Mouse (Mus musculus): ENCODE measurements around the gene Olfr872.
"Not testable (repeated sequence)": the region's sequence is repeated elsewhere in the genome, so short reads cannot be mapped to it uniquely, and the experiment has no call there.

The Olfr872 gene

GRCm38 (mm10) chr9:20236819-20237218 is at the start of gene Olfr872:
Olfr872 (plus strand) TSS chr9:20237119.
- no peak for DNase-seq (ENCODE audit: extremely low spot score, low spot score)

- no peak for DNase-seq (ENCODE audit: extremely low spot score, low spot score)
Observed at GRCm38 (mm10) chr9:20202131-20202530, 34.8 kb upstream of the Olfr872 start.

DNA sequence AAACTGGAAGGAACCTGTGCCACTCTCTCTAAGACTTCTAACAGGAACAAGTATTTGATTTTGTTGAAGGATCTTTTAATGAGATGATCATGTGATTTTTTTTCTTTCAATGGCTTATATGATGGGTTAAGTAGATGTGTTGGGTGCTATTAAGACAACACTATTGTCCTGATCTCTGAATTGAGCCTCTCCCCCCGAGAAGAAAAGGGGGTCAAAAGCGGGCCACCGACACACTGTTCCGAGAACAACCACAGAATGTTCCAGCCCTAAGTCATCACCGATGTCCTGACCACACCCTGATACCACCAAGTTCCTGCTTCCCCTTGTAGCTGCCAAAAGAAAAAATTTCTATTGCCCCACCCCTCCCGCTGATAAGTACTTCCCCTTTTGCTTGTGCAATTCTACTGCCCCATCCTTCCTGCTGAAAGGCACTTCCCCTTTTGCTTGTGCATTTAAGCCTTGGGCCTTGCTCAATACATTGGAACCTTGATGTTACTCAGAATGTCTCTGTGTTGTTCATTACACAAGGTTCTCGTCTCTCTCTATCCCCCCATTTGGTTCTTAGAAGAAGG is 33.4 kb upstream of the Olfr872 start:
- not testable (repeated sequence) for DNase-seq (ENCODE audit: extremely low spot score, low spot score)

GRCm38 (mm10) chr9:20210812-20211211 is 26.1 kb upstream of the Olfr872 start:
- DNase-seq (ENCODE audit: extremely low spot score, low spot score), result no peak

DNA sequence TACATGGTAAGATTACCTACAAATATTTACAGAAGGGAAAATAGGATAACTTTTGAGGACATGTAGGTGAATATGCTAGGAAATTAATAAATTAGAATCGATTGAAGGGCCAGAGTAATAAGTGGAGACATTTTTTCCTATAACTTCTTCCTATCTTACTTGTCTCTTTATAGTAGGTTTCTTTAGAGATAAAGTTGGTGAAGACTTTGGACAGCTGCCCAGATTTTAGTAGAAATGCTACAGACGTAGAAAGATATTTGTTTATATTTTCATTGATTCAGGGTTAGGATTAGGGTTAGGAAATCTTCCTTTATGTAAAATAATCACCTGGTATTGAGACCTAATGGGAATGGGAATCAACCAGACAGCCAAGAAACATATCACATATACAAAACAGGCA is 25.4 kb upstream of the Olfr872 start:
- no peak for DNase-seq (ENCODE audit: extremely low spot score, low spot score)

DNA sequence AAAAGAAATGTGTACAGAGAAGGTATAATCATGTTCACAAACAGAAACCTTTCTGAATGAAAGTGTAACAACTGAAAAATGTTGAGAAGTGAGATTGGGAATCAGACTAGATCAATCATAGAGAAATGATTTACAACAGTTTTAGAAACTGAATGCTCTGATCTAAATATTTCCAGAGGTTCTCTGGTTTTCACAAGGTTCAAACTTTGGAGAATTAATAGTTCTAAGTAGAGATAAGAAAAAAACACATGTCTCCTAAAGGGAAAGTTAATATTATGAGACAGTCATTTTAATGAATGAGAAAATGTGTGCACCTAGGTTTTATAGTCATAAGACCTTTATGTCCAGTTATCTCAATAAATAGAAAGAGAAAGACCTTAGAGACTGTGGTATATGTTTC is 25.0 kb upstream of the Olfr872 start, which contains the start of gene Olfr871:
TSS of gene Olfr871 (plus strand) at position 301 of the 400 bp plus-strand sequence.
- DNase-seq (ENCODE audit: extremely low spot score, low spot score), result no peak

GRCm38 (mm10) chr9:20237378-20237777 is 459 bp downstream of the Olfr872 start:
- no peak for DNase-seq (ENCODE audit: extremely low spot score, low spot score)

GRCm38 (mm10) chr9:20282051-20282450 is 45.1 kb downstream of the Olfr872 start, which contains the start of gene Olfr39:
Olfr39 (plus strand) TSS chr9:20282351.
- no peak for DNase-seq (ENCODE audit: extremely low spot score, low spot score)

DNA sequence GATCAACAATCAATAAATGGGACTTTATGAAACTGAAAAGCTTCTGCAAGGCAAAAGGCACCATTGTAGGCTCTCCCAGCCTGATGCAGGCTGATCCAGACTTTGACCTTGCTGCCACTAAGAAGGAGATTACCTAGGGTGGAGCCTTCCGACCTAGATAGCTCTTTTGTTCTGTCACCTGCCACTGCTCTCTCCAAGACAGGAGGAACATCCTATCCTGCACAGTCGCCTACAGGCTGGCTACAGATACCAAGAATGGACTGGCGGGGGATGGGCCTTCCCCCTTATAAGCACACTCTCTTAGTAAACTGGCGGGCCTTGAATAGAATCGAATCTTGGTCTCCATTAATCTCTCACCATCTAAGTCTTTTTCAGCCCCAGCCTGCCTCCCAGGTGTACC is 58.6 kb downstream of the Olfr872 start:
- not testable (repeated sequence) for DNase-seq (ENCODE audit: extremely low spot score, low spot score)

GRCm38 (mm10) chr9:20298232-20298631 is 61.3 kb downstream of the Olfr872 start, which contains the start of gene Olfr873:
Olfr873 (plus strand) TSS chr9:20298532.
- no peak for DNase-seq (ENCODE audit: extremely low spot score, low spot score)

Data from neural tube, embryonic 10.5 days (tissue).